Mouse (Mus musculus) skeletal muscle tissue, postnatal 0 days (tissue): ENCODE data around the gene Map3k20. TPM values are rescaled to one million over a fixed set of nuclear protein-coding genes. Genes with fewer than 3 reads are reported as not detected.

ENCODE experiments used
- polyA plus RNA-seq: library from polyadenylated mRNA; unstranded; fragments of >200 nt; fragmentation: Nextera tagmentation; extraction: Ambion mirVana; gene quantifications from 2 replicates; pipeline ENCODE4 v1.2.1, GENCODE M21; 2015

Gene Map3k20
- 29.2 and 39.5 TPM in 2 replicates for polyA plus RNA-seq

GRCm38 (mm10) chr2:72285256-72285887, at the start of gene Map3k20:
Gene Map3k20, plus strand, starts transcription at chr2:72285637.

GRCm38 (mm10) chr2:72475797-72476485, 190.5 kb downstream of the Map3k20 start, which contains the start of gene Cdca7:
Gene Cdca7, plus strand, starts transcription at chr2:72476159.

Other genes with a start within 250 kb of the Map3k20 start
- 14.2 and 17.6 TPM in 2 replicates for gene Cdca7, start 190.5 kb downstream of the Map3k20 start, polyA plus RNA-seq